Mouse (Mus musculus) ES-E14 (cell line): ENCODE measurements around the gene Hist2h3c2.

Source experiments
- CHD2 ChIP-seq: IDR thresholded peaks from 2 replicates; pipeline ENCODE4 v1.6.1; 2014; ENCODE audit warnings: mild to moderate bottlenecking, low read depth, low read length, inconsistent platforms
- HCFC1 ChIP-seq: IDR thresholded peaks from 2 replicates; pipeline ENCODE4 v1.6.1; 2012; ENCODE audit warnings: low read length, inconsistent platforms, borderline replicate concordance; ENCODE audit not compliant: insufficient read depth
- ZC3H11A ChIP-seq: IDR thresholded peaks from 2 replicates; pipeline ENCODE4 v1.6.1; 2012; ENCODE audit warnings: low read depth, mild to moderate bottlenecking, inconsistent platforms, low read length, borderline replicate concordance
- ZNF384 ChIP-seq: IDR thresholded peaks from 2 replicates; pipeline ENCODE4 v1.6.1; 2012; ENCODE audit warnings: low read depth, low read length, inconsistent platforms

- TF ChIP-seq HCFC1 (no peak), ZC3H11A (no peak), CHD2 (no peak), ZNF384 (no peak)
Measured at GRCm38 (mm10) chr3:96231758-96232120, 7.2 kb downstream of the Hist2h3c2 start.
